Mouse (Mus musculus) limb, embryonic 13.5 days (tissue): ENCODE results near the gene Tcaim. TPM values are rescaled to one million over a fixed set of nuclear protein-coding genes. Genes with fewer than 3 reads are reported as not detected.

Experiments
- ATAC-seq: fragments of 200-750 bp; cut with Nextera tagmentation; 2 replicates; pipeline ENCODE4 v1.8.0; 2017; ENCODE audit warnings: low read depth, moderate number of reproducible peaks, moderate TSS enrichment; ENCODE audit not compliant: low FRiP score
- H3K27ac ChIP-seq: fragments of 300-500 bp; sonication (generic); 2 replicates; pipeline ENCODE4 v1.5.1; 2015; ENCODE audit warnings: inconsistent platforms, mild to moderate bottlenecking, moderate library complexity
- H3K27me3 ChIP-seq: fragments of 300-500 bp; sonication (generic); 2 replicates; pipeline ENCODE4 v1.6.1; 2015; ENCODE audit warnings: mild to moderate bottlenecking, inconsistent platforms
- H3K36me3 ChIP-seq: fragments of 300-500 bp; sonication (generic); 2 replicates; pipeline ENCODE4 v1.6.1; 2015; ENCODE audit warnings: inconsistent platforms, mild to moderate bottlenecking, moderate library complexity
- H3K4me1 ChIP-seq: fragments of 300-500 bp; sonication (generic); 2 replicates; pipeline ENCODE4 v1.6.1; 2015; ENCODE audit warnings: inconsistent platforms
- H3K4me2 ChIP-seq: fragments of 300-500 bp; sonication (generic); replicated peaks from 2 replicates; pipeline ENCODE4 v1.6.1; 2015; ENCODE audit warnings: inconsistent platforms, mild to moderate bottlenecking, moderate library complexity
- H3K4me3 ChIP-seq: fragments of 300-500 bp; sonication (generic); 2 replicates; pipeline ENCODE4 v1.5.1; 2015; ENCODE audit warnings: moderate library complexity, mild to moderate bottlenecking, inconsistent platforms
- H3K9ac ChIP-seq: fragments of 300-500 bp; sonication (generic); 2 replicates; pipeline ENCODE4 v1.6.1; 2015; ENCODE audit warnings: mild to moderate bottlenecking, inconsistent platforms
- H3K9me3 ChIP-seq: fragments of 300-500 bp; sonication (generic); 2 replicates; pipeline ENCODE4 v1.6.1; 2016; ENCODE audit warnings: inconsistent platforms
- WGBS: fragments of 180-500 bp; shearing (Covaris S2); methylation state at CpG from one replicate; pipeline ENCODE4 v1.1.7; 2015; 5-methylcytosine and 5-hydroxymethylcytosine counted together
- polyA plus RNA-seq: library from polyadenylated mRNA; unstranded; fragments of >200 nt; fragmentation: Nextera tagmentation; extraction: Ambion mirVana; gene quantifications from 2 replicates; pipeline ENCODE4 v1.2.1, GENCODE M21; 2015

The Tcaim gene
- polyA plus RNA-seq, 1 experiment from 2014 or later = 8.4 TPM

GRCm38 (mm10) chr9:122856716-122857115 lies 51.4 kb downstream of the Tcaim start:
- H3K9ac ChIP-seq = no peak overlapping the region
- no peak overlapping the region for H3K27ac ChIP-seq
- no peak overlapping the region for H3K4me3 ChIP-seq
- no peaks in the 10 kb centered on the region for H3K27me3 ChIP-seq
- 97% methylated on average over 3 of the region's 3 CpGs for WGBS
- ATAC-seq = no peak
- no peak overlapping the region for H3K4me2 ChIP-seq
- H3K4me1 ChIP-seq = no peaks in the 10 kb centered on the region
- peaks cover 28% of the 10 kb centered on the region for H3K9me3 ChIP-seq
- H3K36me3 ChIP-seq = peaks cover 95% of the 10 kb centered on the region

- Histone ChIP-seq H3K4me3 (no peak overlapping the region), H3K36me3 (peaks cover 68% of the 10 kb centered on the region), H3K9ac (no peak overlapping the region), H3K27me3 (no peaks in the 10 kb centered on the region), H3K27ac (no peak overlapping the region), H3K4me1 (peaks cover 17% of the 10 kb centered on the region), H3K9me3 (peaks cover 28% of the 10 kb centered on the region), H3K4me2 (no peak overlapping the region)
- no peak for ATAC-seq
These were observed 55.4 kb downstream of the Tcaim start for GRCm38 (mm10) chr9:122860752-122861151.

- Histone ChIP-seq H3K4me3 (no peak overlapping the region), H3K27ac (no peak overlapping the region), H3K4me1 (peaks cover 17% of the 10 kb centered on the region), H3K4me2 (peak overlapping the region; percentile 17; the same call in 1 of the 2 replicates), H3K9me3 (peaks cover 35% of the 10 kb centered on the region), H3K36me3 (peaks cover 41% of the 10 kb centered on the region), H3K9ac (no peak overlapping the region), H3K27me3 (no peaks in the 10 kb centered on the region)
- no peak for ATAC-seq
- WGBS = 95% methylated on average over 2 of the region's 2 CpGs
These were observed 58.4 kb downstream of the Tcaim start for GRCm38 (mm10) chr9:122863731-122864130.

GRCm38 (mm10) chr9:122864848-122865247 lies 59.5 kb downstream of the Tcaim start:
- Histone ChIP-seq H3K4me2 (peak overlapping the region; percentile 82), H3K9ac (peak overlapping the region; percentile 93), H3K27me3 (no peaks in the 10 kb centered on the region), H3K9me3 (peaks cover 27% of the 10 kb centered on the region), H3K4me1 (peaks cover 17% of the 10 kb centered on the region), H3K27ac (no peak overlapping the region), H3K4me3 (peak overlapping the region; percentile 84), H3K36me3 (peaks cover 30% of the 10 kb centered on the region)
- 62% methylated on average over 3 of the region's 3 CpGs for whole genome bisulfite sequencing
- no peak for ATAC-seq

GRCm38 (mm10) chr9:122865697-122866166 lies 60.4 kb downstream of the Tcaim start, which contains the start of gene Zfp445:
Gene Zfp445 (minus strand): TSS chr9:122866006.
- Histone ChIP-seq H3K27me3 (no peaks in the 10 kb centered on the region), H3K27ac (peak within 1 kb of the TSS; percentile 55; the same call in 1 of the 2 replicates)
- under 1% methylated on average over 34 of the region's 34 CpGs for WGBS

GRCm38 (mm10) chr9:122866192-122866591 lies 60.9 kb downstream of the Tcaim start:
- Histone ChIP-seq H3K27me3 (no peaks in the 10 kb centered on the region), H3K36me3 (peaks cover 17% of the 10 kb centered on the region), H3K4me1 (peaks cover 17% of the 10 kb centered on the region), H3K4me2 (peak overlapping the region; percentile 82), H3K27ac (no peak overlapping the region), H3K4me3 (peak overlapping the region; percentile 84), H3K9me3 (peaks cover 21% of the 10 kb centered on the region), H3K9ac (peak overlapping the region; percentile 93; the same call in 1 of the 2 replicates)
- ATAC-seq = peak; percentile 25; the same call in 1 of the 2 replicates
- 90% methylated on average over 4 of the region's 4 CpGs for WGBS

More at GRCm38 (mm10) chr9:122865697-122866166, 60.4 kb downstream of the Tcaim start, which contains the start of gene Zfp445:
- Histone ChIP-seq H3K9me3 (peaks cover 25% of the 10 kb centered on the region), H3K4me1 (peaks cover 17% of the 10 kb centered on the region), H3K36me3 (peaks cover 21% of the 10 kb centered on the region), H3K4me2 (peak within 1 kb of the TSS; percentile 82), H3K9ac (peak within 1 kb of the TSS; percentile 93), H3K4me3 (peak within 1 kb of the TSS; percentile 84)
- peak; percentile 93 for ATAC-seq

GRCm38 (mm10) chr9:122872595-122872994 lies 67.3 kb downstream of the Tcaim start:
- Histone ChIP-seq H3K9ac (no peak overlapping the region), H3K36me3 (no peaks in the 10 kb centered on the region), H3K4me1 (no peaks in the 10 kb centered on the region), H3K4me2 (no peak overlapping the region), H3K4me3 (no peak overlapping the region), H3K27me3 (no peaks in the 10 kb centered on the region), H3K9me3 (0 out of 2 replicates have a peak, but pooled peaks cover 7% of the 10 kb centered on the region), H3K27ac (no peak overlapping the region)
- no peak for ATAC-seq
- 83% methylated on average over 4 of the region's 4 CpGs for WGBS

GRCm38 (mm10) chr9:122874653-122875052 lies 69.3 kb downstream of the Tcaim start:
- Histone ChIP-seq H3K27ac (no peak overlapping the region), H3K9ac (no peak overlapping the region), H3K4me3 (no peak overlapping the region), H3K4me2 (no peak overlapping the region), H3K36me3 (no peaks in the 10 kb centered on the region), H3K27me3 (no peaks in the 10 kb centered on the region), H3K9me3 (0 out of 2 replicates have a peak, but pooled peaks cover 7% of the 10 kb centered on the region), H3K4me1 (no peaks in the 10 kb centered on the region)
- 75% methylated on average over 1 of the region's 1 CpGs for WGBS
- ATAC-seq = no peak

- no peak overlapping the region for H3K4me3 ChIP-seq
These were observed 69.8 kb downstream of the Tcaim start for GRCm38 (mm10) chr9:122875145-122875544.

GRCm38 (mm10) chr9:122885385-122885784 lies 80.0 kb downstream of the Tcaim start, which contains the start of gene Zkscan7:
Gene Zkscan7 (plus strand): TSS chr9:122885685.
- H3K4me3 ChIP-seq = peak within 1 kb of the TSS; percentile 76
- no peak within 1 kb of the TSS for H3K9ac ChIP-seq
- H3K4me1 ChIP-seq = peaks cover 4% of the 10 kb centered on the region; the same call in 1 of the 2 replicates
- 85% methylated on average over 3 of the region's 3 CpGs for WGBS
- H3K27ac ChIP-seq = no peak within 1 kb of the TSS; the same call in 1 of the 2 replicates
- no peaks in the 10 kb centered on the region for H3K9me3 ChIP-seq
- H3K36me3 ChIP-seq = peaks cover 15% of the 10 kb centered on the region; the same call in 1 of the 2 replicates
- ATAC-seq = no peak
- H3K27me3 ChIP-seq = no peaks in the 10 kb centered on the region
- peak within 1 kb of the TSS; percentile 76 for H3K4me2 ChIP-seq

More at GRCm38 (mm10) chr9:122875145-122875544, 69.8 kb downstream of the Tcaim start:
- Histone ChIP-seq H3K9me3 (0 out of 2 replicates have a peak, but pooled peaks cover 7% of the 10 kb centered on the region), H3K27me3 (no peaks in the 10 kb centered on the region), H3K9ac (no peak overlapping the region), H3K36me3 (no peaks in the 10 kb centered on the region), H3K4me2 (no peak overlapping the region), H3K27ac (no peak overlapping the region), H3K4me1 (no peaks in the 10 kb centered on the region)
- no peak for ATAC-seq
- 97% methylated on average over 2 of the region's 2 CpGs for WGBS
